Mouse (Mus musculus) embryonic stem cell, embryonic (primary cell): ENCODE results near the gene Ikbip.

Source experiments
- CTCF ChIA-PET, 4 experiments: fragments of 300-600 bp in 2 of 4; fragments of 350-600 bp in 2 of 4; sonication (Branson Sonifier 250); formaldehyde crosslinking; loops; one replicate each; lab custom pipeline; 2022; ENCODE audit warnings: inconsistent platforms in 2 of 4; lab: Charles Lee
- POLR2A ChIA-PET, 4 experiments: fragments of 300-600 bp in 2 of 4; fragments of 350-600 bp in 2 of 4; sonication (Branson Sonifier 250); formaldehyde crosslinking; loops; one replicate each; lab custom pipeline; 2022; ENCODE audit warnings: antibody characterized with exemption in 4 of 4, inconsistent platforms in 1 of 4; lab: Charles Lee

Ikbip gene

GRCm38 (mm10) chr10:91131565-91131964, 48.8 kb downstream of the Ikbip start:
- POLR2A ChIA-PET = interaction anchor here in 3 of 4 experiments (0.6 to 6.1 kb wide), 19 partner anchors 8 to 103 kb away, joined by 3 to 33 read pairs (median 4); partner anchors contain the start of genes Apaf1 (in 1 of the 3), Ikbip (in 1 of the 3), Slc25a3 (in 1 of the 3) and Tmpo (in 1 of the 3)
- CTCF ChIA-PET = interaction anchor here in 1 of 4 experiments (0.7 to 1.2 kb wide), 3 partner anchors 9 to 35 kb away, joined by 3 to 8 read pairs (median 3); no protein-coding TSS in a partner anchor

GRCm38 (mm10) chr10:91135302-91135972, 52.7 kb downstream of the Ikbip start:
- ChIA-PET POLR2A (interaction anchor here in 2 of 4 experiments (0.9 to 6.2 kb wide), 10 partner anchors 6 to 68 kb away, joined by 3 to 40 read pairs (median 4); partner anchors contain the start of genes Apaf1 (in 1 of the 2) and Ikbip (in 1 of the 2)), CTCF (interaction anchor here in 1 of 4 experiments (0.8 kb wide), 1 partner anchor 10 kb away, joined by 3 read pairs; no protein-coding TSS in a partner anchor)

- POLR2A ChIA-PET = interaction anchor here (0.6 to 6.2 kb wide), 24 partner anchors 8 to 114 kb away, joined by 3 to 40 read pairs (median 4); partner anchors contain the start of genes Apaf1 (in 1 of the 4), Ikbip (in 1 of the 4) and Slc25a3 (in 1 of the 4)
Observed at GRCm38 (mm10) chr10:91137400-91137799, 54.7 kb downstream of the Ikbip start.

GRCm38 (mm10) chr10:91138317-91138716, 55.6 kb downstream of the Ikbip start:
- ChIA-PET POLR2A (interaction anchor here in 3 of 4 experiments (0.8 to 6.2 kb wide), 17 partner anchors 10 to 56 kb away, joined by 3 to 40 read pairs (median 5); partner anchors contain the start of genes Apaf1 (in 1 of the 3) and Ikbip (in 1 of the 3)), CTCF (interaction anchor here in 3 of 4 experiments (0.6 to 2.5 kb wide), 3 partner anchors 11 to 448 kb away, joined by 3 to 7 read pairs (median 4); no protein-coding TSS in a partner anchor)

More at GRCm38 (mm10) chr10:91137400-91137799, 54.7 kb downstream of the Ikbip start:
- CTCF ChIA-PET = interaction anchor here in 3 of 4 experiments (0.6 to 2.5 kb wide), 5 partner anchors 8 to 105 kb away, joined by 3 to 7 read pairs (median 3); no protein-coding TSS in a partner anchor

- CTCF ChIA-PET = interaction anchor here in 1 of 4 experiments (1.1 to 2.5 kb wide), 2 partner anchors 78 to 79 kb away, joined by 5 to 7 read pairs; no protein-coding TSS in a partner anchor
- POLR2A ChIA-PET = interaction anchor here in 3 of 4 experiments (0.7 to 6.2 kb wide), 16 partner anchors 7 to 57 kb away, joined by 3 to 40 read pairs (median 6); partner anchors contain the start of genes Apaf1 (in 1 of the 3), Ikbip (in 1 of the 3) and Slc25a3 (in 1 of the 3)
Observed at GRCm38 (mm10) chr10:91139148-91139766, 56.5 kb downstream of the Ikbip start.

- CTCF ChIA-PET = interaction anchor here in 1 of 4 experiments (1.1 to 2.1 kb wide), 4 partner anchors 10 to 108 kb away, joined by 3 to 8 read pairs (median 5); no protein-coding TSS in a partner anchor
- POLR2A ChIA-PET = interaction anchor here in 2 of 4 experiments (0.9 to 5.3 kb wide), 14 partner anchors 9 to 59 kb away, joined by 3 to 33 read pairs (median 4); partner anchors contain the start of genes Apaf1 (in 1 of the 2), Ikbip (in 1 of the 2) and Tmpo (in 1 of the 2)
Observed at GRCm38 (mm10) chr10:91141564-91141963, 58.8 kb downstream of the Ikbip start.

GRCm38 (mm10) chr10:91142654-91143191, 60.0 kb downstream of the Ikbip start:
- ChIA-PET POLR2A (interaction anchor here in 2 of 4 experiments (1.1 to 5.3 kb wide), 8 partner anchors 10 to 38 kb away, joined by 3 to 33 read pairs (median 4); partner anchors contain the start of gene Tmpo (in 1 of the 2)), CTCF (interaction anchor here in 2 of 4 experiments (0.6 to 2.1 kb wide), 2 partner anchors 24 to 33 kb away, joined by 5 read pairs; no protein-coding TSS in a partner anchor)

- POLR2A ChIA-PET = interaction anchor here (0.7 to 5.3 kb wide), 12 partner anchors 11 to 43 kb away, joined by 3 to 33 read pairs (median 5); partner anchors contain the start of genes Slc25a3 (in 1 of the 4) and Tmpo (in 1 of the 4)
- CTCF ChIA-PET = interaction anchor here in 3 of 4 experiments (0.5 to 2.1 kb wide), 5 partner anchors 16 to 83 kb away, joined by 3 to 5 read pairs (median 3); no protein-coding TSS in a partner anchor
Observed at GRCm38 (mm10) chr10:91143313-91144230, 60.8 kb downstream of the Ikbip start.

- POLR2A ChIA-PET = interaction anchor here (0.6 to 15.1 kb wide), 21 partner anchors 8 to 146 kb away, joined by 3 to 113 read pairs (median 6); partner anchors contain the start of genes Apaf1 (in 1 of the 4), Ikbip (in 1 of the 4) and Tmpo (in 1 of the 4)
Observed at GRCm38 (mm10) chr10:91145413-91145812, 62.7 kb downstream of the Ikbip start.

More at GRCm38 (mm10) chr10:91145413-91145812, 62.7 kb downstream of the Ikbip start:
- CTCF ChIA-PET = interaction anchor here in 2 of 4 experiments (0.6 to 1.6 kb wide), 6 partner anchors 8 to 112 kb away, joined by 3 to 5 read pairs (median 4); no protein-coding TSS in a partner anchor
